Mouse (Mus musculus) brain, embryonic 14.5 days (tissue): ENCODE results near the gene Ppp1r1a. TPM values are rescaled to one million over a fixed set of nuclear protein-coding genes. Genes with fewer than 3 reads are reported as not detected.

ENCODE experiments used
- DNase-seq: peaks from one replicate; pipeline ENCODE4 v3.0.0-alpha.2; 2011; ENCODE audit warnings: low read depth
- CTCF ChIP-seq: fragments of 200-500 bp; IDR thresholded peaks from 2 replicates; pipeline ENCODE4 v1.5.1; 2012; ENCODE audit warnings: inconsistent platforms, mild to moderate bottlenecking, moderate library complexity, borderline replicate concordance; ENCODE audit not compliant: insufficient read depth, insufficient read length; ENCODE audit errors: extremely low read depth
- POLR2A ChIP-seq: fragments of 200-500 bp; IDR thresholded peaks from 2 replicates; pipeline ENCODE4 v1.6.1; 2012; ENCODE audit warnings: mild to moderate bottlenecking, inconsistent platforms, borderline replicate concordance; ENCODE audit not compliant: poor library complexity, insufficient read depth, insufficient read length, severe bottlenecking; ENCODE audit errors: extremely low read depth
- polyA plus RNA-seq: library from polyadenylated mRNA; depleted of rRNA; stranded (reverse); fragments of >200 nt; gene quantifications from 2 replicates; pipeline ENCODE4 v1.2.3, GENCODE M21; 2012

Ppp1r1a gene
- polyA plus RNA-seq, 1 experiment = 68.4 TPM

GRCm38 (mm10) chr15:103511652-103512051, 26.2 kb downstream of the Ppp1r1a start:
- TF ChIP-seq CTCF = no peak
- TF ChIP-seq POLR2A = no peak
- no peak for DNase-seq

- no peak for TF ChIP-seq CTCF
- no peak for TF ChIP-seq POLR2A
Observed at GRCm38 (mm10) chr15:103509317-103509716, 28.5 kb downstream of the Ppp1r1a start.

GRCm38 (mm10) chr15:103503660-103504059, 34.1 kb downstream of the Ppp1r1a start:
- no peak for TF ChIP-seq CTCF
- no peak for TF ChIP-seq POLR2A
- peak; percentile 71 for DNase-seq

More at GRCm38 (mm10) chr15:103509317-103509716, 28.5 kb downstream of the Ppp1r1a start:
- DNase-seq = peak; percentile 58

GRCm38 (mm10) chr15:103503251-103503600, 34.6 kb downstream of the Ppp1r1a start:
- no peak for DNase-seq
- TF ChIP-seq POLR2A = no peak
- TF ChIP-seq CTCF = no peak

- 0 out of 2 replicates have a peak, but pooled peaks have one; percentile 25 for TF ChIP-seq POLR2A
- no peak for TF ChIP-seq CTCF
- DNase-seq = peak; percentile 87
Observed at GRCm38 (mm10) chr15:103502435-103503250, 35.2 kb downstream of the Ppp1r1a start, which contains the start of gene Pde1b. Gene Pde1b, plus strand, starts transcription at chr15:103503034.

- TF ChIP-seq POLR2A (no peak), CTCF (no peak)
- DNase-seq = no peak
Observed at GRCm38 (mm10) chr15:103501186-103501585, 36.6 kb downstream of the Ppp1r1a start.

- no peak for TF ChIP-seq CTCF
- no peak for DNase-seq
Observed at GRCm38 (mm10) chr15:103500723-103501122, 37.1 kb downstream of the Ppp1r1a start.

GRCm38 (mm10) chr15:103498157-103498556, 39.6 kb downstream of the Ppp1r1a start:
- TF ChIP-seq POLR2A (no peak), CTCF (no peak)
- no peak for DNase-seq

GRCm38 (mm10) chr15:103496204-103497140, 41.3 kb downstream of the Ppp1r1a start:
- no peak for DNase-seq

GRCm38 (mm10) chr15:103488336-103488735, 49.5 kb downstream of the Ppp1r1a start:
- DNase-seq = no peak
- TF ChIP-seq CTCF = no peak
- TF ChIP-seq POLR2A = no peak

More at GRCm38 (mm10) chr15:103496204-103497140, 41.3 kb downstream of the Ppp1r1a start:
- TF ChIP-seq CTCF = no peak
- TF ChIP-seq POLR2A = no peak

- no peak for DNase-seq
- no peak for TF ChIP-seq CTCF
- no peak for TF ChIP-seq POLR2A
Observed at GRCm38 (mm10) chr15:103486658-103487057, 51.1 kb downstream of the Ppp1r1a start.
